Mouse (Mus musculus) left cerebral cortex, adult 2 months (tissue): ENCODE data around the gene Vps4a. TPM values are rescaled to one million over a fixed set of nuclear protein-coding genes. Genes with fewer than 3 reads are reported as not detected.
"Not testable (repeated sequence)": the region's sequence is repeated elsewhere in the genome, so short reads cannot be mapped to it uniquely, and the experiment has no call there.

Experiments used
- DNase-seq, 2 experiments: peaks; one replicate each; pipeline ENCODE4 v3.0.0; 2021 to 2022; ENCODE audit warnings: low spot score in 2 of 2, mixed read lengths in 1 of 2; ENCODE audit errors: extremely low spot score in 1 of 2
- H3K27ac ChIP-seq: fragments of 200-600 bp; 2 replicates; pipeline ENCODE4 v1.8.1; 2022
- H3K4me3 ChIP-seq: fragments of 200-600 bp; 2 replicates; pipeline ENCODE4 v1.8.1; 2022
- CTCF ChIP-seq: fragments of 200-600 bp; IDR thresholded peaks from 2 replicates; pipeline ENCODE4 v1.8.1; 2022; ENCODE audit warnings: antibody characterized with exemption, mild to moderate bottlenecking, moderate library complexity
- intact Hi-C: fragments of 180-260 bp; cut with DNase I; formaldehyde crosslinking; loops from one replicate; pipeline ENCODE4 v1.15.1; 2025
- long read RNA-seq, 2 experiments: library from polyadenylated mRNA; stranded (forward); transcript quantifications; one replicate each; pipeline ENCODE4 v2.0.0; 2021; ENCODE audit warnings: borderline mapping rate in 2 of 2
- total RNA-seq, 2 experiments: library from RNA; stranded (reverse); gene quantifications; 2 replicates each; pipeline ENCODE4 v1.2.3; 2021

The Vps4a gene
- total RNA-seq = 100 to 1,000 TPM; 107 to 132 TPM
- long read RNA-seq, experiment 1, transcript Vps4a-201 (11 exons, 2,178 nt) = major isoform, 95 of 104 reads
- long read RNA-seq, experiment 1, partial matches to known transcripts = 3 of 104 reads
- long read RNA-seq, experiment 1, other reads (novel, unspliced or antisense) = 6 of 104 reads
- long read RNA-seq, experiment 2, transcript Vps4a-201 (11 exons, 2,178 nt) = major isoform, 64 of 79 reads
- long read RNA-seq, experiment 2, partial matches to known transcripts = 4 of 79 reads
- long read RNA-seq, experiment 2, other reads (novel, unspliced or antisense) = 11 of 79 reads

GRCm38 (mm10) chr8:107030650-107031576 is at the start of gene Vps4a:
Vps4a (plus strand) TSS chr8:107031222.
- intact Hi-C loops = no loop called here
- Histone ChIP-seq H3K27ac (peak within 1 kb of the TSS; percentile 79), H3K4me3 (peak within 1 kb of the TSS; percentile 94)
- peak; percentile 97 for TF ChIP-seq CTCF
- peak; percentile 95 to 98 for DNase-seq

- no peak for TF ChIP-seq CTCF
- DNase-seq = no peak
Observed at GRCm38 (mm10) chr8:106985404-106985821, 45.6 kb upstream of the Vps4a start.

DNA sequence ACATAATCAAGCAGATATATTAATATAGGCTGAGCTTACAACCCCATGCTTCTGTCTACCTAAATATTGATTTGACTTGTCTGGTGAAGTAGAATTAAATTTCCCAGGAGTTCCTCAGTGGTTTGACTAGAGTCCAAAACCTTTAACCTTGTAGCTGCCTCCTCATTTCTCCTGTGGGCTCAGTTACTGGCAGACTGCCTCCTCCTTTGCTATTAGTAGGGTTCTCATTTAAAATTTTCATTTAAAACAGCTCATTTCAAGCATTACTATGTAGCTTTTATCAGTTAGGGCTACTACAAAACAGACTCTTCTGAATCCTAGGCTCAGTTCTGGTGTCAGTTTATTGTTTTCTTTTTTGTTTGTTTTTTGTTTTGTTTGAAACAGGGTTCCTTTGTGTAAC is 45.1 kb upstream of the Vps4a start:
- intact Hi-C loops = no loop called here
- no peak overlapping the region for H3K4me3 ChIP-seq
- TF ChIP-seq CTCF = no peak
- H3K27ac ChIP-seq = no peak overlapping the region; the same call in 1 of the 2 replicates
- no peak for DNase-seq

More at GRCm38 (mm10) chr8:106985404-106985821, 45.6 kb upstream of the Vps4a start:
- Histone ChIP-seq H3K4me3 (no peak overlapping the region), H3K27ac (peak overlapping the region; percentile 16; the same call in 1 of the 2 replicates)
- intact Hi-C loops = no loop called here

- intact Hi-C loops = no loop called here
- no peak for DNase-seq
- no peak for TF ChIP-seq CTCF
- Histone ChIP-seq H3K4me3 (no peak overlapping the region), H3K27ac (no peak overlapping the region)
Observed at GRCm38 (mm10) chr8:106987557-106987956, 43.5 kb upstream of the Vps4a start.

GRCm38 (mm10) chr8:106991393-106991792 is 39.6 kb upstream of the Vps4a start:
- TF ChIP-seq CTCF = no peak
- Histone ChIP-seq H3K4me3 (no peak overlapping the region), H3K27ac (no peak overlapping the region)
- intact Hi-C loops = no loop called here
- no peak for DNase-seq

- TF ChIP-seq CTCF = peak; percentile 36
- H3K27ac ChIP-seq, intact Hi-C loops, DNase-seq, H3K4me3 ChIP-seq: not testable (repeated sequence)
Observed at GRCm38 (mm10) chr8:106996339-106996738, 34.7 kb upstream of the Vps4a start.

DNA sequence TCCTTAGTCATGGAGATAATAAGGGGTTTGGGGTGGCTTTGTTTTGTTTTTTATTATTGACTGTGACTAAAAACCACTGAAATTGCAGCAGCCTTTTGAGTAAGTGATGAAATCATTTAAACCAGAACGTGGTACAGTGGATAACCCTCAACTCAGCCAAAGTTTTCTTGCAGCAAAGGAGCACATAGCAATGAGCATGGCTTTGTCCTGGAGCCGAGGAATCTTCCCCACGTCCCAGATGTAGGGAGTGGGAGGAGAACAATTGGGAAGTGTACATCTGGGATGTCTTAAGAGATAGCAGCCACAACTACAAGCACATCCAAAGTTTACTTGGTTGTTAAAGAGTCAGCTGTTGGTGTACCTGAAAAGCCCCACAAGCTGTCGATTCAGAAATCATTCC is 33.6 kb upstream of the Vps4a start:
- DNase-seq = no peak
- no peak for TF ChIP-seq CTCF
- H3K27ac ChIP-seq = no peak overlapping the region
- intact Hi-C loops = no loop called here
- no peak overlapping the region for H3K4me3 ChIP-seq

DNA sequence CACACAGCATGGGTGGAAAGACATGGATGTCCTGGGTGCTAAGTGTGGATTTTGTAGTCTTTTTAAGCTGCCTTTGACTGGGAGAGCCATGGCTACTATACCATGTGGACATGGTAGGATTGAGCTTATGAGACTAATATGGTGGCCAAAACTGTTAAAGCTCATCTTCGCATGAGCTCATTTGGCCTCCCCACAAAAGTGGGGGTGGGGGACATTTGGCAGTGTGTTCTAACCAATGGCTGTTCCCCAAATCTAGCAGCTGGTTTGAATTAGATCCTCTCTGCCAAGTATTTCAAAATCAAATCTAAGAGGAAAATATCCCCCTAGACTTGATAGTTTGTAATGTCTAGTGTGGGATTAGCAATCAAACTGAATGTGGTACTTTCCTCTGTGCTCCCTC is 32.0 kb upstream of the Vps4a start:
- intact Hi-C loops = no loop called here
- Histone ChIP-seq H3K4me3 (no peak overlapping the region), H3K27ac (no peak overlapping the region)
- TF ChIP-seq CTCF = no peak
- no peak for DNase-seq

DNA sequence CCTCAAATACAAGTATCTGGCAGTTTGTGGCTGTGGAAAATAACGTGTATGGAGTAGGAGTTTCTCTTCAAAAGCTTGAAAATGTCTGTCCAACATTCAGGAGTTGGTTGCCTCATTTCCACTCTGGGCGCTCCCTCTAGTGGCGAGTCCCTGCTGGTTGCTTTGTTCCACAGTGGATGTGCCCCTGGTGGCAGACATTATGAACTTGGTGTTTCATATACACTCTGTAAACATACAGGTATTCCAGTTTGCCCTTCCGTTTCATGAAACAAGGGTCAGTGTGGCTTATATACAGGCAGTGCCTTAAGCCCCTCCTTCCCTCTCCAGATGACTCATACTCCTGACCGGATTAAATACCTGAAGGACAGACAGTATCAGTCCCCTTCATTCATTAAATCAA is 28.5 kb upstream of the Vps4a start:
- H3K4me3 ChIP-seq = no peak overlapping the region
- TF ChIP-seq CTCF = peak; percentile 100
- H3K27ac ChIP-seq = no peak overlapping the region
- DNase-seq = peak; percentile 85 to 88
- intact Hi-C loops = loop anchor here (2.0 to 5.0 kb wide), 4 partner anchors 66 to 305 kb away; no protein-coding TSS in a partner anchor

GRCm38 (mm10) chr8:107007795-107008194 is 23.2 kb upstream of the Vps4a start:
- Histone ChIP-seq H3K4me3 (no peak overlapping the region), H3K27ac (peak overlapping the region; percentile 55; the same call in 1 of the 2 replicates)
- intact Hi-C loops = no loop called here
- peak in 1 of 2 experiments; percentile 23 for DNase-seq
- no peak for TF ChIP-seq CTCF

- no peak for DNase-seq
- Histone ChIP-seq H3K4me3 (no peak overlapping the region), H3K27ac (no peak overlapping the region)
- intact Hi-C loops = no loop called here
- no peak for TF ChIP-seq CTCF
Observed at GRCm38 (mm10) chr8:107012666-107013065, 18.4 kb upstream of the Vps4a start.

DNA sequence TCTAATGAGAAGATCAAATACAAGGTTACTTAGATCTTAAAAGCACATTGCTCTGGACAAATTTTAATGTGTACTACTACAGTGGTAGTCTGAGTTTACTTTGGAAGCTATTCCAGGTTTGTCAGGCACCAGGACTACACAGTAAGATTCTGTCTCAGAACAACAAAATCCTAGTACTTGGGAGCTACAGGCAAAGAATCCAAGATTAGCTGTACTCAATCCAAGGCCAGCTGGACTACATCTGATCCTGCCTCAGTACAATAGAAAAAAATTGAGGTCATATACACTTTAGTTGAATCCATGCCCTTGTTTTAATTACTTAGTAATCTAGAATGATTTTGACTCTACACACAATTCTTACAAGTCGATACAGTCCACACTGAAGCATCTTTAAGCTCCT is 16.1 kb upstream of the Vps4a start:
- intact Hi-C loops = no loop called here
- H3K4me3 ChIP-seq = no peak overlapping the region
- TF ChIP-seq CTCF = no peak
- DNase-seq = no peak
- H3K27ac ChIP-seq = no peak overlapping the region
